Mouse (Mus musculus) left cerebral cortex, postnatal 14 days (tissue): Measurements from ENCODE around the gene AW549877. TPM values are rescaled to one million over a fixed set of nuclear protein-coding genes. Genes with fewer than 3 reads are reported as not detected.

Experiments
- total RNA-seq, 2 experiments: library from RNA; stranded (reverse); gene quantifications; 2 replicates each; pipeline ENCODE4 v1.2.3; 2021

The AW549877 gene
- total RNA-seq, 2 experiments from 2014 or later = 41.4 to 42.6 TPM

Other genes with a start within 250 kb of the AW549877 start
- 10 to 100 TPM in 1 of 2 experiments, 1 to 10 TPM in 1; 6.0 to 10.0 TPM for gene Fbxo4, start 16.2 kb downstream of the AW549877 start, total RNA-seq
- 100 to 1,000 TPM; 545 to 573 TPM for gene Oxct1, start 30.6 kb upstream of the AW549877 start, total RNA-seq